Mouse (Mus musculus): ENCODE results near the gene Tubgcp2. TPM values are rescaled to one million over a fixed set of nuclear protein-coding genes. Genes with fewer than 3 reads are reported as not detected.

The Tubgcp2 gene
- total and polyA plus RNA-seq, 3 experiments = 42.5 to 50.4 (median 46.7) TPM

DNA sequence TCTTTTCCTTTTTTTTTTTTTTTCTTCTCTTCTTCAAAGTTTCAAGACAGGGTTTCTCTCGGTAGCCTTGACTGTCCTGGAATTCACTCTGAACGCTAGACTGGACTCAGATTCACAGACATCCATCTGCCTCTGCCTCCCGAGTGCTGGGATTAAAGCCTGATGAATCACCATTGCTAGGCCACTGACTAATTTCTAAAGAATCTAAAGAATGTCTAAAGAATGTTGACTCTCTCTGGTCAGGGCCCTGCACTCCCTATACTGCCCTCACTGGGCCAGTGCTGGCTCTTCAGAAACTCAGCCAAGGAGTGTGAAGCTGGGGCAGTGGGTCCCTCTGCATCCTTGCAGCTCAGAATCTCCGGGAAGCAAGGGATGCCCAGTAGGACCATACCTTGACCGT is 61.0 kb downstream of the Tubgcp2 start:
- DNase-seq (ENCODE audit: extremely low read depth) = no peak
- no peak overlapping the region for H3K4me3 ChIP-seq (replicated peaks in 1 of 3; ENCODE audit: low read depth in 2 of 3, low read length in 2 of 3, poor library complexity in 1 of 3)
- H3K9me3 ChIP-seq (replicated peaks; ENCODE audit: low read length) = no peaks in the 10 kb centered on the region
- peaks cover 39 to 84% of the 10 kb centered on the region in 2 experiments for H3K4me1 ChIP-seq (ENCODE audit: control insufficient read depth in 1 of 2, insufficient read depth in 2 of 2)
- H3K4me2 ChIP-seq (ENCODE audit: insufficient read depth, low read depth, poor library complexity, severe bottlenecking) = no peak overlapping the region
- no peak overlapping the region for H3K27ac ChIP-seq (ENCODE audit: insufficient read depth, low read depth)
- TF ChIP-seq IRF4 (IDR thresholded peaks at IDR 0.05; ENCODE audit: low read depth, low read length) = no peak
- TF ChIP-seq ZNF384 (IDR thresholded peaks at IDR 0.05; ENCODE audit: low read depth, low read length) = peak; percentile 20; the same call in 1 of the 2 replicates
- H3K36me3 ChIP-seq (replicated peaks in 1 of 2; ENCODE audit: control insufficient read depth in 1 of 2, insufficient read depth in 1 of 2, low read length in 1 of 2) = peaks cover 14 to 23% of the 10 kb centered on the region in 2 experiments
- H3K79me2 ChIP-seq (replicated peaks; ENCODE audit: control insufficient read depth, extremely low read depth, insufficient read depth, poor library complexity, severe bottlenecking) = no peaks in the 10 kb centered on the region
- dilution Hi-C loops (cut with MboI; ENCODE audit: extremely low pct_ligation_motif_present, extremely low pct_unique_long_range_greater_than_20kb, low sequenced_read_pairs) = no loop called here
- no peak overlapping the region for H3K9ac ChIP-seq (ENCODE audit: insufficient read depth, low read depth)
- no peaks in the 10 kb centered on the region for H3K27me3 ChIP-seq (replicated peaks)
- in situ Hi-C loops (cut with MboI; ENCODE audit: low pct_ligation_motif_present, low pct_unique_long_range_greater_than_20kb, low sequenced_read_pairs) = no loop called here

- no peaks in the 10 kb centered on the region for H3K79me2 ChIP-seq (replicated peaks; ENCODE audit: control insufficient read depth, extremely low read depth, insufficient read depth, poor library complexity, severe bottlenecking)
- no peaks in the 10 kb centered on the region for H3K9me3 ChIP-seq (replicated peaks; ENCODE audit: low read length)
- in situ Hi-C loops (cut with MboI; ENCODE audit: low pct_ligation_motif_present, low pct_unique_long_range_greater_than_20kb, low sequenced_read_pairs) (no loop called here), dilution Hi-C loops (cut with MboI; ENCODE audit: extremely low pct_ligation_motif_present, extremely low pct_unique_long_range_greater_than_20kb, low sequenced_read_pairs) (no loop called here)
- peaks cover 45 to 83% of the 10 kb centered on the region in 2 experiments for H3K4me1 ChIP-seq (ENCODE audit: control insufficient read depth in 1 of 2, insufficient read depth in 2 of 2)
- peak overlapping the region; percentile 91 for H3K27ac ChIP-seq (ENCODE audit: insufficient read depth, low read depth)
- peak overlapping the region; percentile 27; the same call in 1 of the 2 replicates for H3K9ac ChIP-seq (ENCODE audit: insufficient read depth, low read depth)
- H3K4me2 ChIP-seq (ENCODE audit: insufficient read depth, low read depth, poor library complexity, severe bottlenecking) = no peak overlapping the region; the same call in 1 of the 2 replicates
- no peaks in the 10 kb centered on the region for H3K27me3 ChIP-seq (replicated peaks)
- peak overlapping the region in 1 of 3 experiments; percentile 29 for H3K4me3 ChIP-seq (replicated peaks in 1 of 3; ENCODE audit: low read depth in 2 of 3, low read length in 2 of 3, poor library complexity in 1 of 3)
- no peak for TF ChIP-seq MAX (IDR thresholded peaks at IDR 0.05; ENCODE audit: low read length)
- TF ChIP-seq HCFC1 (IDR thresholded peaks at IDR 0.05; ENCODE audit: low read depth, low read length) = no peak
- TF ChIP-seq SMC3 (IDR thresholded peaks at IDR 0.05; ENCODE audit: low read depth, low read length) = no peak
- no peak; the same call in 1 of the 2 replicates for TF ChIP-seq ZNF384 (IDR thresholded peaks at IDR 0.05; ENCODE audit: low read depth, low read length)
- no peak for TF ChIP-seq KAT2A (IDR thresholded peaks at IDR 0.05; ENCODE audit: insufficient replicate concordance, low read length)
- TF ChIP-seq CTCF (conservative IDR thresholded peaks at IDR 0.05 in 1 of 2, IDR thresholded peaks at IDR 0.05 in 1 of 2; ENCODE audit: low read depth in 2 of 2, low read length in 2 of 2) = 0 out of 4 replicates have a peak, but pooled peaks of 1 of the 2 experiments have one; percentile 4
- peak; percentile 54; the same call in 1 of the 2 replicates for TF ChIP-seq TBP (conservative IDR thresholded peaks at IDR 0.05; ENCODE audit: low read depth, low read length)
- peak; percentile 76 for TF ChIP-seq IRF4 (IDR thresholded peaks at IDR 0.05; ENCODE audit: low read depth, low read length)
- no peak for TF ChIP-seq MAZ (IDR thresholded peaks at IDR 0.05; ENCODE audit: low read depth, low read length)
- TF ChIP-seq CHD1 (IDR thresholded peaks at IDR 0.05; ENCODE audit: low read depth, low read length) = no peak
- TF ChIP-seq TCF12 (IDR thresholded peaks at IDR 0.05; ENCODE audit: low read depth, low read length) = peak; percentile 52
- no peak for TF ChIP-seq RCOR1 (conservative IDR thresholded peaks at IDR 0.05; ENCODE audit: low read depth, low read length)
- TF ChIP-seq EP300 (IDR thresholded peaks at IDR 0.05; ENCODE audit: low read length) = peak; percentile 89
- TF ChIP-seq BHLHE40 (IDR thresholded peaks at IDR 0.05; ENCODE audit: low read depth, low read length) = peak; percentile 34; the same call in 1 of the 2 replicates
- TF ChIP-seq POLR2A (IDR thresholded peaks at IDR 0.05; ENCODE audit: low read depth, low read length) = no peak
- TF ChIP-seq ELF1 (IDR thresholded peaks at IDR 0.05; ENCODE audit: low read depth, low read length) = 0 out of 2 replicates have a peak, but pooled peaks have one; percentile 8
- no peak for TF ChIP-seq JUN (IDR thresholded peaks at IDR 0.05; ENCODE audit: insufficient read depth, low read depth, low read length)
- TF ChIP-seq USF2 (conservative IDR thresholded peaks at IDR 0.05; ENCODE audit: low read depth, low read length) = no peak
- TF ChIP-seq NELFE (IDR thresholded peaks at IDR 0.05; ENCODE audit: low read depth, low read length) = no peak
- TF ChIP-seq CHD2 (IDR thresholded peaks at IDR 0.05; ENCODE audit: low read length) = peak; percentile 54; the same call in 1 of the 2 replicates
- TF ChIP-seq ZMIZ1 (IDR thresholded peaks at IDR 0.05; ENCODE audit: low read depth, low read length) = no peak
- TF ChIP-seq NRF1 (IDR thresholded peaks at IDR 0.05; ENCODE audit: low read depth, low read length) = no peak
- no peak for TF ChIP-seq JUND (conservative IDR thresholded peaks at IDR 0.05; ENCODE audit: low read depth, low read length)
- TF ChIP-seq POLR2AphosphoS2 (IDR thresholded peaks at IDR 0.05; ENCODE audit: low read depth, low read length) = no peak
- TF ChIP-seq UBTF (IDR thresholded peaks at IDR 0.05; ENCODE audit: low read depth, low read length) = 0 out of 2 replicates have a peak, but pooled peaks have one; percentile 66
- TF ChIP-seq MEF2A (IDR thresholded peaks at IDR 0.05; ENCODE audit: borderline replicate concordance, low read depth, low read length) = peak; percentile 37; the same call in 1 of the 2 replicates
- no peak for TF ChIP-seq MYC (IDR thresholded peaks at IDR 0.05; ENCODE audit: low read depth, low read length)
- DNase-seq (ENCODE audit: extremely low read depth) = peak; percentile 78
- peaks cover 10 to 16% of the 10 kb centered on the region in 2 experiments for H3K36me3 ChIP-seq (replicated peaks in 1 of 2; ENCODE audit: control insufficient read depth in 1 of 2, insufficient read depth in 1 of 2, low read length in 1 of 2)
Measured at GRCm38 (mm10) chr7:139974307-139974706, 62.2 kb downstream of the Tubgcp2 start.

Measured in CH12.LX (cell line).